Mouse (Mus musculus) T-helper 17 cell (primary cell): Measurements from ENCODE around the gene Mttp.

Experiments
- in situ Hi-C, 2 experiments: fragments of 300-600 bp; cut with MboI, MseI; formaldehyde crosslinking; loops; 1 replicate in 1 of 2; 2 replicates in 1 of 2; pipeline ENCODE4 v1.15.1; 2025; ENCODE audit warnings: high pct_unique_total_duplicates in 2 of 2

Gene Mttp

GRCm38 (mm10) chr3:138056976-138057375, 87.8 kb downstream of the Mttp start:
- in situ Hi-C loops = no loop called here

GRCm38 (mm10) chr3:138053969-138054368, 90.8 kb downstream of the Mttp start:
- in situ Hi-C loops = no loop called here

GRCm38 (mm10) chr3:138051431-138051830, 93.3 kb downstream of the Mttp start:
- in situ Hi-C loops = no loop called here

GRCm38 (mm10) chr3:138050772-138051171, 94.0 kb downstream of the Mttp start:
- in situ Hi-C loops = no loop called here

GRCm38 (mm10) chr3:138049555-138049954, 95.2 kb downstream of the Mttp start:
- in situ Hi-C loops = loop anchor here in 1 of 2 experiments (10.0 kb wide), 1 partner anchor 425 kb away; the partner anchor contains the start of gene Ddit4l

- in situ Hi-C loops = loop anchor here in 1 of 2 experiments (10.0 kb wide), 1 partner anchor 419 kb away; the partner anchor contains the start of gene Ddit4l
These were observed 101.5 kb downstream of the Mttp start for GRCm38 (mm10) chr3:138043316-138043715.

- in situ Hi-C loops = loop anchor here in 1 of 2 experiments (10.0 kb wide), 1 partner anchor 417 kb away; the partner anchor contains the start of gene Ddit4l
These were observed 103.0 kb downstream of the Mttp start for GRCm38 (mm10) chr3:138041591-138042301.

- in situ Hi-C loops = loop anchor here in 1 of 2 experiments (10.0 kb wide), 1 partner anchor 416 kb away; the partner anchor contains the start of gene Ddit4l
These were observed 103.8 kb downstream of the Mttp start for GRCm38 (mm10) chr3:138040938-138041337.
